Mouse (Mus musculus) embryonic fibroblast, embryonic 13.5 days (primary cell): Measurements from ENCODE around the gene Serpina1f.

Experiments used
- CTCF ChIP-seq: IDR thresholded peaks from 2 replicates; pipeline ENCODE4 v1.5.1; 2011; ENCODE audit warnings: mild to moderate bottlenecking, control low read depth, low read length, moderate library complexity, borderline replicate concordance; ENCODE audit not compliant: insufficient read depth
- POLR2A ChIP-seq: IDR thresholded peaks from 2 replicates; pipeline ENCODE4 v1.6.1; 2011; ENCODE audit warnings: low read depth, mild to moderate bottlenecking, control low read depth, low read length, moderate library complexity

- TF ChIP-seq CTCF, result no peak
- no peak for TF ChIP-seq POLR2A
Observed at GRCm38 (mm10) chr12:103681739-103682138, 13.6 kb downstream of the Serpina1f start.
